Comparison of ENCODE assay signal across 8 mouse cellular contexts in the genomic region with DNA sequence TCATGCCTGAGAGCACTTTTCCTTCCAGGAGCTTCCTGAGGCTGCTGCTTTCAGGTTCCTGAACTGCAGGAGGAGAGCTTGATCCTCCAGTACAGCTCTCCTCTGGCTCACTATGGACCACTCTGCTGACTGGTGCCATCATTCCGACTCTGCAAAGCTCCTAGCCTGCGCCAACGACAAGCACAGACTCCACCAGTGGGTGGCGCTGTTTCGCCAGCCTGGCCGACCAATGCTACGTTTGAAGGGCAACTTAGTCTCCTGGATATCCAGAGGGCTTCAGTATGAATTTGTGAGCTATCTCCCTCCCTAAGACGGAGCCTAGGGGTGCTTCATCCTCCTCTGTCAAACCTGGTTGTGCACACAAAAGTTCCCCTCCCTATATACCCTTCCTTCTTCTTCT. TPM values are rescaled to one million over a fixed set of nuclear protein-coding genes. Genes with fewer than 3 reads are reported as not detected.
DNase-seq lines count a peak whose midpoint lies in the region; ATAC-seq and TF ChIP-seq lines count a peak whose summit lies in the region.

No protein-coding gene starts in this region.

- intact Hi-C loops in gastrocnemius, postnatal 36 days (cut with DNase I): loop anchor here (1.0 to 5.0 kb wide), 2 partner anchors 41 to 48 kb away; no protein-coding TSS in a partner anchor

- dilution Hi-C loops in CH12.LX (cut with MboI; ENCODE audit: extremely low pct_ligation_motif_present, extremely low pct_unique_long_range_greater_than_20kb, low sequenced_read_pairs): no loop called here

- peak; percentile 61 to 74 for TF ChIP-seq CTCF in CH12.LX (conservative IDR thresholded peaks at IDR 0.05 in 1 of 2, IDR thresholded peaks at IDR 0.05 in 1 of 2; ENCODE audit: low read depth in 2 of 2, low read length in 2 of 2)

- H3K27ac ChIP-seq in hindbrain, embryonic 10.5 days: no peak overlapping the region
- no peak overlapping the region for H3K27ac ChIP-seq in hindbrain, embryonic 13.5 days
- no peak overlapping the region for H3K27ac ChIP-seq in CH12.LX (ENCODE audit: insufficient read depth, low read depth)

- DNase-seq in hindbrain, embryonic 10.5 days (ENCODE audit: low spot score): peak; percentile 78
- DNase-seq in CH12.LX (ENCODE audit: extremely low read depth): peak; percentile 25
- DNase-seq in brain, adult 2 months (ENCODE audit: low read depth, low spot score): peak; percentile 57
- peak; percentile 54 to 56 for DNase-seq in gastrocnemius, postnatal 36 days
- DNase-seq in layer of hippocampus, postnatal 25 days (ENCODE audit: extremely low spot score in 1 of 2, low spot score in 1 of 2): peak; percentile 27 to 66
- DNase-seq in retina, embryonic 14.5 days (ENCODE audit: low spot score): peak; percentile 86
- DNase-seq in thymus, postnatal 36 days: peak; percentile 65 to 72

- H3K9ac ChIP-seq in hindbrain, embryonic 13.5 days: no peak overlapping the region
- no peak overlapping the region for H3K9ac ChIP-seq in CH12.LX (ENCODE audit: insufficient read depth, low read depth)

- no peaks in the 10 kb centered on the region for H3K27me3 ChIP-seq in hindbrain, embryonic 10.5 days (ENCODE audit: insufficient read depth, poor library complexity, severe bottlenecking)
- no peaks in the 10 kb centered on the region for H3K27me3 ChIP-seq in hindbrain, embryonic 13.5 days
- peaks cover 72% of the 10 kb centered on the region for H3K27me3 ChIP-seq in CH12.LX (replicated peaks)

- H3K36me3 ChIP-seq in hindbrain, embryonic 10.5 days: peaks cover 12% of the 10 kb centered on the region
- H3K36me3 ChIP-seq in hindbrain, embryonic 13.5 days: no peaks in the 10 kb centered on the region
- no peaks in the 10 kb centered on the region for H3K36me3 ChIP-seq in CH12.LX (replicated peaks in 1 of 2; ENCODE audit: control insufficient read depth in 1 of 2, insufficient read depth in 1 of 2, low read length in 1 of 2)

- no peaks in the 10 kb centered on the region for H3K9me3 ChIP-seq in hindbrain, embryonic 10.5 days
- no peaks in the 10 kb centered on the region for H3K9me3 ChIP-seq in hindbrain, embryonic 13.5 days
- H3K9me3 ChIP-seq in CH12.LX (replicated peaks; ENCODE audit: low read length): no peaks in the 10 kb centered on the region

- 7% methylated on average over 8 of the region's 8 CpGs for whole genome bisulfite sequencing in hindbrain, embryonic 10.5 days
- 7% methylated on average over 8 of the region's 8 CpGs for WGBS in hindbrain, embryonic 13.5 days

- H3K4me2 ChIP-seq in hindbrain, embryonic 13.5 days: no peak overlapping the region
- no peak overlapping the region for H3K4me2 ChIP-seq in CH12.LX (ENCODE audit: insufficient read depth, low read depth, poor library complexity, severe bottlenecking)

- no peak for ATAC-seq in hindbrain, embryonic 13.5 days (ENCODE audit: low FRiP score)

- peak; percentile 65 for TF ChIP-seq RAD21 in CH12.LX (IDR thresholded peaks at IDR 0.05; ENCODE audit: low read depth, low read length)

- H3K79me2 ChIP-seq in CH12.LX (replicated peaks; ENCODE audit: control insufficient read depth, extremely low read depth, insufficient read depth, poor library complexity, severe bottlenecking): no peaks in the 10 kb centered on the region

- no peak for TF ChIP-seq EP300 in CH12.LX (IDR thresholded peaks at IDR 0.05; ENCODE audit: low read length)

- H3K4me3 ChIP-seq in hindbrain, embryonic 10.5 days: no peak overlapping the region
- H3K4me3 ChIP-seq in hindbrain, embryonic 13.5 days: no peak overlapping the region
- H3K4me3 ChIP-seq in CH12.LX (replicated peaks in 1 of 3; ENCODE audit: low read depth in 2 of 3, low read length in 2 of 3, poor library complexity in 1 of 3): no peak overlapping the region

- in situ Hi-C loops in CH12.LX (cut with MboI; ENCODE audit: low pct_ligation_motif_present, low pct_unique_long_range_greater_than_20kb, low sequenced_read_pairs): no loop called here

- H3K4me1 ChIP-seq in hindbrain, embryonic 10.5 days (replicated peaks): peaks cover 8% of the 10 kb centered on the region
- H3K4me1 ChIP-seq in hindbrain, embryonic 13.5 days (replicated peaks): no peaks in the 10 kb centered on the region
- peaks cover 0 to 4% of the 10 kb centered on the region in 2 experiments; a peak in 1 of 4 replicates for H3K4me1 ChIP-seq in CH12.LX (ENCODE audit: control insufficient read depth in 1 of 2, insufficient read depth in 2 of 2)

- TF ChIP-seq POLR2A in CH12.LX (IDR thresholded peaks at IDR 0.05; ENCODE audit: low read depth, low read length): no peak

TF ChIP-seq in CH12.LX, 34 proteins besides CTCF, POLR2A, EP300 and RAD21:
- TF ChIP-seq JUN (IDR thresholded peaks at IDR 0.05; ENCODE audit: insufficient read depth, low read depth, low read length): no peak
- no peak for TF ChIP-seq USF2 (conservative IDR thresholded peaks at IDR 0.05; ENCODE audit: low read depth, low read length)
- no peak for TF ChIP-seq NRF1 (IDR thresholded peaks at IDR 0.05; ENCODE audit: low read depth, low read length)
- no peak for TF ChIP-seq E2F4 (IDR thresholded peaks at IDR 0.05; ENCODE audit: insufficient replicate concordance, low read depth, low read length)
- no peak for TF ChIP-seq IRF4 (IDR thresholded peaks at IDR 0.05; ENCODE audit: low read depth, low read length)
- TF ChIP-seq MAFK (IDR thresholded peaks at IDR 0.05; ENCODE audit: insufficient replicate concordance, low read length): no peak
- TF ChIP-seq MYC (IDR thresholded peaks at IDR 0.05; ENCODE audit: low read depth, low read length): no peak
- TF ChIP-seq SMC3 (IDR thresholded peaks at IDR 0.05; ENCODE audit: low read depth, low read length): peak; percentile 49; the same call in 1 of the 2 replicates

RNA-seq across cellular contexts. Expression of gene Col26a1, which starts 43.0 kb away (rescaled TPM):
- 72.0 and 73.0 TPM in 2 replicates for polyA plus RNA-seq in hindbrain, embryonic 10.5 days (2016; fragmentation: Nextera tagmentation; extraction: Ambion mirVana)
- polyA plus RNA-seq in hindbrain, embryonic 13.5 days (2015; fragmentation: Nextera tagmentation; extraction: Ambion mirVana): 30.2 and 33.8 TPM in 2 replicates
- 0.72 TPM in 1 of 2 replicates, not detected in the other for total RNA-seq in CH12.LX (2012; rRNA removed)
- total RNA-seq in CH12.LX (2014; rRNA removed): not detected in 2 replicates
- not detected in 2 replicates for polyA plus RNA-seq in CH12.LX (2012; ENCODE audit: insufficient read length, low read depth)
- 1 to 10 TPM; 2.3 to 4.1 TPM for total RNA-seq in gastrocnemius, postnatal 36 days (2021)
- total RNA-seq in layer of hippocampus, postnatal 25 days (2021): 1 to 10 TPM; 3.5 to 4.7 TPM

Comparison
In these comparisons a context has a peak if more than half of its experiments do, and no peak if none do; other contexts are left out.
1. DNase-seq: peak in every context shown above with its lines; median percentile 86 in retina, embryonic 14.5 days; 78 in hindbrain, embryonic 10.5 days; 68 in thymus, postnatal 36 days; 57 in brain, adult 2 months; 55 in gastrocnemius, postnatal 36 days; 46 in layer of hippocampus, postnatal 25 days; 25 in CH12.LX.